Mouse (Mus musculus) midbrain, postnatal 0 days (tissue): ENCODE results near the gene Nr2e1. TPM values are rescaled to one million over a fixed set of nuclear protein-coding genes. Genes with fewer than 3 reads are reported as not detected.

Experiments used
- ATAC-seq: fragments of 200-750 bp; cut with Nextera tagmentation; 2 replicates; pipeline ENCODE4 v1.8.0; 2017; ENCODE audit warnings: moderate number of reproducible peaks, mild to moderate bottlenecking, moderate TSS enrichment, moderate library complexity; ENCODE audit not compliant: low FRiP score
- DNase-seq: peaks from one replicate; pipeline ENCODE4 v3.0.0-alpha.2; 2015; ENCODE audit warnings: low spot score
- H3K27ac ChIP-seq: fragments of 300-500 bp; sonication (generic); 2 replicates; pipeline ENCODE4 v1.5.1; 2014; ENCODE audit warnings: low read depth, mild to moderate bottlenecking, low read length, mixed read lengths
- H3K27me3 ChIP-seq: fragments of 300-500 bp; sonication (generic); 2 replicates; pipeline ENCODE4 v1.6.1; 2014; ENCODE audit warnings: low read length, control low read depth, mixed read lengths; ENCODE audit not compliant: insufficient read depth
- H3K36me3 ChIP-seq: fragments of 300-500 bp; sonication (generic); 2 replicates; pipeline ENCODE4 v1.6.1; 2014; ENCODE audit warnings: low read length, control low read depth, mixed read lengths; ENCODE audit not compliant: insufficient read depth
- H3K4me1 ChIP-seq: fragments of 300-500 bp; sonication (generic); 2 replicates; pipeline ENCODE4 v1.6.1; 2014; ENCODE audit warnings: mild to moderate bottlenecking, control low read depth, antibody characterized with exemption, low read length, mixed read lengths; ENCODE audit not compliant: insufficient read depth
- H3K4me2 ChIP-seq: fragments of 300-500 bp; sonication (generic); 2 replicates; pipeline ENCODE4 v1.6.1; 2014; ENCODE audit warnings: low read depth, mild to moderate bottlenecking, low read length, mixed read lengths; ENCODE audit not compliant: poor library complexity, severe bottlenecking
- H3K4me3 ChIP-seq: fragments of 300-500 bp; sonication (generic); 2 replicates; pipeline ENCODE4 v1.5.1; 2014; ENCODE audit warnings: low read depth, mild to moderate bottlenecking, low read length, moderate library complexity
- H3K9ac ChIP-seq: fragments of 300-500 bp; sonication (generic); replicated peaks from 2 replicates; pipeline ENCODE4 v1.6.1; 2014; ENCODE audit warnings: mild to moderate bottlenecking, low read length, moderate library complexity, mixed read lengths; ENCODE audit not compliant: poor library complexity, severe bottlenecking
- H3K9me3 ChIP-seq: fragments of 300-500 bp; sonication (generic); 2 replicates; pipeline ENCODE4 v1.6.1; 2016; ENCODE audit warnings: low read length, control low read depth
- CTCF ChIP-seq: IDR thresholded peaks from 2 replicates; pipeline ENCODE4 v1.5.1; 2016; ENCODE audit warnings: antibody characterized with exemption, mild to moderate bottlenecking
- WGBS: fragments of 180-500 bp; shearing (Covaris S2); extraction: QIAGEN DNeasy Blood & Tissue Kit; methylation state at CpG from one replicate; pipeline ENCODE4 v1.1.7; 2014; 5-methylcytosine and 5-hydroxymethylcytosine counted together
- polyA plus RNA-seq: library from polyadenylated mRNA; unstranded; fragments of >200 nt; fragmentation: Nextera tagmentation; extraction: Ambion mirVana; gene quantifications from 2 replicates; pipeline ENCODE4 v1.2.1, GENCODE M21; 2015
- total RNA-seq: library from RNA; depleted of rRNA; stranded (reverse); fragments of >200 nt; gene quantifications from 2 replicates; pipeline ENCODE4 v1.2.3, GENCODE M21; 2014

Nr2e1 gene
- total and polyA plus RNA-seq, 2 experiments from 2014 or later, result 1.3 to 3.6 TPM

- DNase-seq, result no peak
- no peak overlapping the region for H3K27ac ChIP-seq
- TF ChIP-seq CTCF, result no peak
Measured at GRCm38 (mm10) chr10:42580131-42580950, 3.1 kb downstream of the Nr2e1 start.

DNA sequence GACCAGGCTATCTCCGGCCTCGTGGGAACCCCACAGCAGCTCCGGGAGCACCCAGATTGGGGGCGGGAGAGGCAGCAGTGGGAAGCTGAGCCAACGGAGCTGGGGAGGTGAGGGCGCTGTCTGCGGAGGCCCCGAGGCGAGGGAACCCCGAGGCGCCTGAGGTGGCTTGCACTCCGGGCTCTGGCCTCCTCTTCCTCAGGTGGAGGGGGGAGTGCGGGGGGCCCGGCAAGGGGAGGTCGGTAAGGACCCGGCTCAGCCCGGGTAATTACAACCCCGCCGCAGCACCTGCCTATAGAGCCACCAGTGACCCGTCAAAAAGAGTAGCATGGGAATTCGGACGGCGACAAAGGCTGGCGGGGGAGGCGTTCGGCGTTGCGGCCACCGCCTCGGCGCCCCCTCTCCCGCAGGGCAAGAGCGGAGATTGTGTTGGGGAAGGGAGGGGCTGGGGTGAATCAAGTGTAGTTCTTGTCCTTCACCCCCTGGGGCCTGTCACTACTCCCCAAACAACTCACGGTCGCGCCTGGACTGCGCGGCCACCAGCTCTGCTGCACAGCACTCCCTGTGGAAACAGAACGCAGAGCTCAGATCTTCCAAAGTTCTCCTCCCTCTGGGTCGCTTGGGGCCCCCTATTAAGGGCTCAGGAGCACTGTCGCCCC, 3.8 kb downstream of the Nr2e1 start:
- under 1% methylated on average over 40 of the region's 41 CpGs for WGBS
- no peak for ATAC-seq
- DNase-seq, result no peak
- peaks cover 68% of the 10 kb centered on the region for H3K27me3 ChIP-seq
- H3K36me3 ChIP-seq, result no peaks in the 10 kb centered on the region
- no peaks in the 10 kb centered on the region for H3K9me3 ChIP-seq
- H3K4me2 ChIP-seq, result peak overlapping the region; percentile 41
- no peak overlapping the region for H3K9ac ChIP-seq
- TF ChIP-seq CTCF, result no peak; the same call in 1 of the 2 replicates
- peak overlapping the region; percentile 12; the same call in 1 of the 2 replicates for H3K4me3 ChIP-seq
- H3K27ac ChIP-seq, result no peak overlapping the region
- H3K4me1 ChIP-seq, result no peaks in the 10 kb centered on the region

More at GRCm38 (mm10) chr10:42580131-42580950, 3.1 kb downstream of the Nr2e1 start:
- peak overlapping the region; percentile 41 for H3K4me2 ChIP-seq
- H3K27me3 ChIP-seq, result peaks cover 68% of the 10 kb centered on the region
- WGBS, result 3% methylated on average over 29 of the region's 29 CpGs
- H3K9me3 ChIP-seq, result no peaks in the 10 kb centered on the region
- no peak overlapping the region for H3K9ac ChIP-seq
- H3K36me3 ChIP-seq, result no peaks in the 10 kb centered on the region
- ATAC-seq, result no peak
- peak overlapping the region; percentile 14; the same call in 1 of the 2 replicates for H3K4me3 ChIP-seq
- no peaks in the 10 kb centered on the region for H3K4me1 ChIP-seq

DNA sequence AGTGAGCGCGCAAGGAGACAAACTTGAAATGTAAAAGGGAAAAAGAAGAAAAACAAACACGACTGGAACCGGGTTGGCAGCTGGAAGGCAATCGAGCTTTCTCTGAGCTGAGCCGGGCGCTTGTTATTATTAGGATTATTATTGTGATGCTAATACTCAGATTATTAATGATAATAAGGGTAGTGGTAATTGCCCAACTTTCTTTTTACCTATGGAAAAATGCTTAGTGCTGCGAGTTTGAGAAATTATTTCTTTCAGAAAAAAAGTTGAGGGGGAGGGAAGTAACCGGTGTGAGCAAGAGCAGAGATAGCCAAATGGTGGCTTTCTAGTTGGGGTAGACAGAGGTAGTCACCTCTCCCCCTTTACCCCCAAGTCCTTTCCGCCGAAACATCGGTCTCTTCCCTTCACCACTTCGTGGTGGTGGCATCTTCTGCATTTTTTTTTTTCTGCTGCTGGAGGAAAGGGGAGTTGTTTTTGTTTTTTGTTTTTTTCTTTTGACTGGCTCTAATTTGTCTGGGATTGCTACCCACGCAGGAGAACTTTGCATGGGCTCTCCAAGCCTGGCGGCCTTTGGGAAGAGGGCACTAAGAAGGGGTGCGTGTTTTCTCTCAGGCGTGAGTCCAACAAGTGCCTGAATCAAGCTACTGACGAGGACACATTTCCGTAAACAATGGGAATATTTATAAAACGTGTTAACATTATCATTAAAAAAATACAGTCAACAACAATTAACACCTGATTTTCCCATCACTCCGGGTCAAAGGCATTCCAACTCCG, 4.5 kb downstream of the Nr2e1 start:
- H3K36me3 ChIP-seq, result no peaks in the 10 kb centered on the region
- H3K9me3 ChIP-seq, result no peaks in the 10 kb centered on the region
- 0 out of 2 replicates have a peak overlapping the region, but pooled peaks have one; percentile 41 for H3K4me2 ChIP-seq
- no peak overlapping the region for H3K27ac ChIP-seq
- WGBS, result 2% methylated on average over 22 of the region's 22 CpGs
- DNase-seq (no peak), ATAC-seq (no peak)
- peaks cover 67% of the 10 kb centered on the region for H3K27me3 ChIP-seq
- no peak overlapping the region for H3K9ac ChIP-seq
- no peaks in the 10 kb centered on the region for H3K4me1 ChIP-seq
- TF ChIP-seq CTCF, result no peak
- H3K4me3 ChIP-seq, result peak overlapping the region; percentile 12; the same call in 1 of the 2 replicates

DNA sequence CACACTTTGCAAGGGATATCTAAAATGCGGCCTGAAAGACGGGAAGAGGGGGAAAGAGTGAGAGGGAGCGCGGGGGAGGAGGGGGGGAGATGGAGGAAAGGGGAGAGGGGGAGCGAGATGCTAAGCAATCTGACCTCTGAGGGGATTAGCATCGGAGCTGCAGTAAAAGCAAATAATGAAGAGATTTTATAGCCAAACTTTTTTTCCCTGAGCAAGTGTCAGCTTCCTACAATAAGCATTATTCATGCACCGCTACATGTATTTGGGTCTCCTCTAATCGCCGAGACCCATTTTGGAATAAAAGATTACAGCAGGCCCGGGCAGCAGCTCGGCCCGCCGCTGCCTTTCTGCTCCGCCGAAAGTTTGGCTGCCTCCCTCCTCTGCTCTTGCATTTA, 5.2 kb downstream of the Nr2e1 start:
- no peaks in the 10 kb centered on the region for H3K36me3 ChIP-seq
- 0 out of 2 replicates have a peak overlapping the region, but pooled peaks have one; percentile 2 for H3K4me2 ChIP-seq
- H3K4me1 ChIP-seq, result no peaks in the 10 kb centered on the region
- no peak for ATAC-seq
- TF ChIP-seq CTCF, result no peak
- no peak overlapping the region for H3K9ac ChIP-seq
- peaks cover 70% of the 10 kb centered on the region for H3K27me3 ChIP-seq
- 5% methylated on average over 15 of the region's 15 CpGs for WGBS
- no peaks in the 10 kb centered on the region for H3K9me3 ChIP-seq
- no peak overlapping the region for H3K27ac ChIP-seq
- H3K4me3 ChIP-seq, result no peak overlapping the region
- DNase-seq, result no peak

DNA sequence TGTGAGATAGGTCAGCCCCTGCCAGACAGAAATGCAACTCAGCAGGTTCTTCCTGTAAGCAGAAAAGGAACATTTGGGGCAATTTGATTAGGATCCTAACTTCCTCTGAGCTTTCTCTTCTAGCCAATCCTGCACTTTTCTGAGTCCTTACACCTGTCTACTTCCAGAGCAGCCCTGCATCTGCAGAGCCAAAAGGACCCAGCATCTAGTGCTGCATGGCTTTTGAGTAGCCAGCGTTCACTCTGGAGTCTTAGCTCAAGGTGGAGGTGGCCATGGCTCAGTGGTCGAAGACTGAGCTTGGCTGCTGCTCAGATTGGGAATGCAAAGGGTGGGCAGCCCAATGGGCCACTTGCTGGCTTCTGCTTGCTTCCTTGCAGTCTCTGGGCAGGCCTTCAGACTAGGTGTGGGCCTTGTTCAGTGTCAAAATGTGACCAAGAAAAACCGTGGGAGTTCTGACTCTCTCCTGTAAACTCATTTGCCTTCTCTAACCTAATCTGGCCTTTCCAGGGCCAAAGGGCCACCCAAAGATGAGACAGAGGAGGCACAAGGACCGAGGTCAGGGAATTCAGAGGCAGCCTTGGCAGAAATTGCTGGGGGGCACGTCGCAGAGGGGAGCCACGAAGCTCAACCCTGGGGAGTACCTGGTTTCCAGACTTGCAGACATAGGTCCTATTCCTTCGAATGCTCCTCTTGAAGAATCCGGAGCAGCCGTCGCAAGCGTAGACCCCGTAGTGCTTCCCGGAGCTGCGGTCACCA, 5.7 kb downstream of the Nr2e1 start:
- ATAC-seq, result no peak
- WGBS, result 12% methylated on average over 15 of the region's 15 CpGs
- no peak for DNase-seq
- peaks cover 72% of the 10 kb centered on the region for H3K27me3 ChIP-seq
- H3K4me2 ChIP-seq, result 0 out of 2 replicates have a peak overlapping the region, but pooled peaks have one; percentile 2
- H3K4me1 ChIP-seq, result no peaks in the 10 kb centered on the region
- no peak for TF ChIP-seq CTCF
- H3K9me3 ChIP-seq, result no peaks in the 10 kb centered on the region
- no peak overlapping the region for H3K27ac ChIP-seq
- no peaks in the 10 kb centered on the region for H3K36me3 ChIP-seq
- H3K4me3 ChIP-seq, result no peak overlapping the region
- no peak overlapping the region for H3K9ac ChIP-seq
